Mouse (Mus musculus): ENCODE measurements around the gene Vsig2.
A peak's percentile ranks its signal among the peaks of the same experiment; 100 is the strongest.

Gene Vsig2

DNA sequence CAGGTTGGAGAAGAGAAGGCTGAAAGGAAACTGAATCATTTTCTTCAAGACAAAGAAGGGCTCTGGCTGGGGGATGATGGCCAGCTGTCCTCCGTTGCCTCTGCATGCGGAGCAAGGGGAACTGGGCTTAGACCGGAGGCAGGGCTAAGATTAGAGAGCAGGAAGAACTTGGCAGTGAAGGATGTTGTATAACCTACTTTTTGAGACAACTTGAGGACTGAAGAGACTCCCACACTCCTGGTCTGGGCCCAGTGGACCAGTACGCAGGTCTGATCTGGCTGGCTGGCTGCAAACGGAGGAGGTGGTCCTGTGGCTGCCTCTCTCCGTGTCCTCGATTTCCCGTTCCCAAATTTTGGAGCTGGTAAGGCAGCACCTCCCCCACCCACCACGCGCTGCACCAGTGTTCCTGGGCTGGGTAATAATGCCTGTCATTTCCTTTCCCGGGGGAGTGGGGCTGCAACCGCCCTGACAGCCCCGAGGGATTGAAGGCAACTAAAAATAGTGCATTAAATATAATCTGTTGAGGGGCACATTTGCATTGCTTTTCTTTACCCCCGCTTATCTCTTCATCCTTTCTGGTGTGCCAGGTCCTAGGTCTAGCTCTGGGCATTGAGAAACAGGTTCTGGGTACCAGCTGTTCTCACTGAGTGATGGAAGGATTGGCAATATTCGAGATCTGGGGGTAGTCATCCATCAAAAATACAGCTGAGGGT, 29.0 kb downstream of the Vsig2 start:
- DNase-seq = no peak

DNA sequence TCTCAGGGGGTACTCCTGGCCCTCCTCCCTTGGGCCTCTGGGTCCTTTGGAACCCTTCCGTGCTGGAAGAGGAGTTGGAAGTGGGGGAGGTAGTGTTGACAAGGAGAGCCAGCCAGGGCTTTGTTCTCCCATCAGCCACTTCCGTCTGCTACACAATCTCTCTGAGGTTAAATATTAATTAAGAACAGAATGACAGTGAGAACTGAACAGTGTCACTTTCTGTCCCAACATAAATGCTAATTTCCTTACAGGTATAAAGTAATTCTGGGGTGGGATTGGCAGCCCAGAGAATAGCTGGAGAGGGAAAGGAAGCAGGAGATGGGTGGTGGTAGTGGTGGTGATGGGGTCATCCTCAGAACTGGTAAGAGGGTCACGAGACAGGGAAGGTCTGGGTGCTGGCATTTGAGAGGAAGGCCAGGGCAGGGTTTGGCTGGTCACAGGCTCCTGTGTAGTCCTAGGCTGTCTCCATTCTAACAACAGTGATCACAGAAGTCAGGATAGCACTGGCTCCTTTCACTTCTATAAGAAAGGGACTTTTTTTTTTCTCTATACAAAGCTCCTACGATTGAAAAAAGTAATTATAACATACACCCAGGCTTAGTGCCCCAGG, 29.7 kb downstream of the Vsig2 start:
- DNase-seq = no peak

DNA sequence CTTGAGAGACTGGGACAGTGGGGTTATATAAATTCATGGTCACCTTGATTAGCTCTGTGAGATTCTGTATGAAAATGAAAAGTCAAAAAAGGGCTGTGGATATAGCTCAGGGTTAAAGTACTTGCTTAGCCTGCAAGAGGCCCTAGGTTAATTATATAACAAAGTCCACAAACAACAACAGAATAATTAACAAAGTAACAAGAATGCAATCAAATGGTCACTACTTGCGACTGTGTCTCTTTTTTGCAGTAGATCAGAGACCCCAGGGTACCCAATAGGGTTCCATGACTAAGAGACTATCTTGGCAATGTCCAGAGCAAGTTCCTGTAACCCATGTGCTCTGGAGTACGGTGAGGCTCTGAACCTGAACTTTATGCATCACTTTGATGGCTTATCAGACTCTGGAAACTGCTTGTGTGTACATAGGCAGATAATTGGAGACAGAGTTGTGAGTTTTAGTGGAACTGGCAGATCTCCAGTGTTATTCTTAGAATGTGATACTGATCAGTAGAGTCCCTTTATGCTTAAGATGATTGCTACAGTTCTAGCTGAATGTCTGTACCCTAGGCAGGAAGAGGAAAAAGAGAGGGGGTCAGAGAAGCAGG, 30.3 kb downstream of the Vsig2 start:
- DNase-seq = no peak

DNA sequence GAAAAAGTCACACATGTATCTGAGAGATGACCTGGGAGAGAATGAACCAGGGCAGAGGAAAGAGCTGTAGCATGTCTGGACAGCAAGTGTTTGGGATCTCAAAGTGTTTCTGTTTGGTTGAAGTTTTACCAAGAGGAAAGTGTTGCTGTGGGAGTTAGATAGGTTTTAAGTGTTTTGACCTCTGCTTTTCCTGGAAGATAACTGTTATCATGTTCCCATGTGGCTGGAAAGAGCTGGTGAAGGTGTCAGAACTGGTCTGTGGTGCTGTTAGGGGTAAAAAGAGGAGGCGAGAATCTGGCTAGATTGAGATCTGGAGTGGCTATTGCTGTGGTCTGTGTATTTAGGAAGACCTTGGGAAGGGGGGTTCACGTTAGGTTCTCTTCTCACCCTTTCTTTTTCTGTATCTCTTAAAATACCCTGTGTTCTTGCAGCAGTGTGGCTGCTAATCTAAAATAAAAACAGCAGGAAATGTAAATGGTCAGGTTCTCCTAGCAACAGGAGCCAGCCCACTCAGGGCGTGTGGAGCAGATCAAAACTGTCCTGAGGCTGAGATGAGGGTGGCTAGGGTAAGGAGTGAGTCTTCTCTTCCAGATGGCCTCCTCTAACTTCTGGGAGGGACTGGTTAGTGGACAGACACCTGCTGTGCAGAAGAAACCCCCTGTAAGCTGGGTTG, 33.3 kb downstream of the Vsig2 start:
- no peak for DNase-seq

DNA sequence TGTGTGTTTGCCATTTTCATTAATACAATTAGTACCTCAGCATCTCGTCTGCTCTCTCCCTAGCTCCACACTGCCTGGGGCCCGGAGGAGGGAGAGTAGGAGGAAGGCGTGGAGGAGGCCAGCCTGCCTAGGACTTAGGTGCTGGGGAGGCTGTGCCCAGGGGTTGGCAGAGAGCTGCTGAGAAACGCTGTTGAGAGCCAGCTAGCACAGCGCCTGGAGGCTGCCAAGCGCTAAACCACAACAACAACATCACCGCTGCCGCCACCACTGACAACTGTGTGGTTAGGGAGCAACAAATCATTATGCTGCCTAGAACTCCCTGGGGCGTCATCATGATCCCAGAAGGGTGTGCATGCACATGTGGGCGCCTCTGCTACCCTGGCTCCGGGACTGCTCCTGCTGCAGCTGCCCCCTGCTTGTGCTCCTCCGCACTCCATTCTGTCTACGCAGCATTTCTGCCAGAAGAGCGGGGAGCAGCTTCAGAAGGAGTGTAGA, 37.4 kb downstream of the Vsig2 start:
- peak; percentile 63 for DNase-seq

DNA sequence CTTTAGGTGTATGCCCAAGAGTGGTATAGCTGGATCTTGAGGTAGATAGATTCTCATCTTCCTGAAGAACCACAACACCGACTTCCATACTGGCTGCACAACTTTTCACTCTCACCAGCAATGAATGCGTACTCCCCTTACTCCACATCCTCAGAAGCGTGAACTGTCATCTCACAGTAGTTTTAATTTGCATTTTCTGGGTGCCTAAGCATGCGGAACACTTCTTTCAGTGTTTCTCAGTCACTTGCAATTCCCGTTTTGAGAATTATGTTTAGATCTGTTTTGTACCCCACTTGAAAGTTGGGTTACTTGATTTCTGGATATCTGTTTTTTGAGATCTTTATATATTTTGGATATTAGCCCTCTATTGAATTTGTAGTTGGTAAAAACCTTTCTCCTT, 44.5 kb downstream of the Vsig2 start:
- no peak for DNase-seq

DNA sequence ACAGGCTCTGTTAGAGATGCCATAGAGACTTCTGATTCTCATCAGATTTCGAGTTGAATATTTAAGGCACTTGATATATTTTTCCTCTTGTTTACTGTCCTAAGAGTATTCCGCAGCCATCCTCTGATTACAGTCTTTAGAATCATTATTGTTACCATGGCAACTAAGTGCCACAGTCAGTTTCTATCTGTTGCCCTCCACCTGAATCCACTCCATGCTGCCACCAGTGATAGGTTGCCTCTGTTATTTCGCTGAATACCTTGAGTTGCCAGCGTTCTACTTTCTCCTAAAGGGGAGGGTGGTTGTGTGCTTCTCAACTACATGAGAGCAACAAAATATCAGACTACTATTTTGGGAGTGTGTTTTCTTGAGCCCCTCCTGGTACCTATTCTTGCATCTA, 47.7 kb downstream of the Vsig2 start:
- no peak for DNase-seq

DNA sequence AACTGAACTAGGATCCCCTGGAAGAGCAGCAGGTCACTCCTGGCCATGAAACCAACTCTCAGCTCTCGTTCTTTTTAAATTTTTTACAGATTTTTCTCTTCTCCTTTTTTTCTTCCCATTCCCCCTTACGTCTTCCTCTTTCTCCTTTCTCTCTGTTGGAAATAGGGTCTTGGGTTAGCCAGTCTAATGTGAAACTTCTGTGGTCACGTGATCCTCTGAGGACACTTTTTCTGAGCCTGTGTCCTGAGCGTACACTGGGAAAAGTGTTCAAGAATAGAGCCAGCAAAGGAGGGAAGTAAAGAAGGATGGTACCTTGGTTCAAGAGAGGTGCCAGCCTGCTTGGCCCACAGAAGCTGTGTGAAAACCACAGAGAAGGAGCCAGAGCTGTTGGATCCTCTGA, 51.3 kb downstream of the Vsig2 start:
- DNase-seq = no peak

DNA sequence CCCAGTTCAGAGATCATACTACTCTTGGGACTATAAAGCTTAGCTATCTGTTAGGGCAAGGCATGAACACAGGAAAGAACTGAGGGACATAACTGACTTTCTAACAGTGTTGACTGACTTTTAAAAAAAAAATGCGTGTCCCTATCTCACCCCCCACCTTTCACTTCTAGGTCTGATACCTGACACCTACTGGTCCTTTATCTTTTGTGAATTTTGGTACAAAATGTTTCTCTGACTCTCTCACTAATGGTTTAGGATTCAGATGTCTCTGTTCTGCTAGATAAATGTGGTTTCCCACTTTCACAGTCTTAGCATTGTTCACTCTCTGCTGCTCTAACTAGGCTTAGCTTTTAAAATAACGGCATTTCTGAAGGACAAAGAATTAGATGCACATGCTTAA, 53.0 kb downstream of the Vsig2 start:
- DNase-seq = no peak

DNA sequence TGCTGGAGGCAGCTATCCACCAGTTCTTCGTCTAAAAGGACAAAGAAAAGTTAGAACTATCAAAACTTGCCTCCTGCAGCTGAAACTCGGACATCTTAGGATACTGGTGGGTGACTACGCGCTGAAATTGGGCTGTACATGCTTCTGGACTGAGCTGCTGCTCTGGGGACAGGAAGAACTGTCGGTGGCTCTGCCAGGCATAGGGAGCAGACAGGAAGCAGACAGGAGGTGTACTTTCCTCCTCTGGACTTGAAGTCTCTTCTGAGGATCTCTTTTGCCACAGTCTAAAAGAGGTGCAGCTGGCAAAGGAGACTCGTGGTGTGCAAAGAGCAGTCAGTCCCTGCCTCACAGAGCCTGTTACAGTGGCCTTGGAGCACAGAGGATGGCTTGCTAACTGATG, 53.6 kb downstream of the Vsig2 start:
- DNase-seq = no peak

DNA sequence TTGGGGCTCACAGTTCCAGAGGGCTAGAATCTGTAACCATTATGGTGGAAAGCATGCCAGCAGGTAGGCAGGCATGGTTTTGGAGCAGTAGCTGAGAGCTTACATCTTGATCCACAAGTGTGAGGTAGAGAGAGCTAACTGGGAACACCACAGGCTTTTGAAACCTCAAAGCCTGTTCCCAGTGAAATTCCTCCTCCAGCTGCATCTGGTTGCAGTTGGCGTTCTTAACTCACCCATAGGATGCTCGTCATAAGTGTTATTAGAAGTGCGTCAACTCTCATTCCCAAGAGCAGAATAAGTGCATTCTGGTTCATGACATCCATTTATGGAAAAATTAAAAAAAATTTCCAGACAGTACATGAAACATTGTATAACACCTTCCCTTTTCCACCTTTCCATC, 54.6 kb downstream of the Vsig2 start:
- DNase-seq = no peak
